Mouse (Mus musculus) adrenal gland, postnatal 25 days (tissue): ENCODE results near the gene Romo1. TPM values are rescaled to one million over a fixed set of nuclear protein-coding genes. Genes with fewer than 3 reads are reported as not detected.

Source experiments
- DNase-seq: peaks from one replicate; pipeline ENCODE4 v3.0.0; 2021; ENCODE audit warnings: mixed read lengths
- total RNA-seq: library from RNA; stranded (reverse); gene quantifications from 2 replicates; pipeline ENCODE4 v1.2.3, GENCODE M21; 2021

Romo1 gene
- total RNA-seq, 1 experiment from 2014 or later, result 329 TPM

- DNase-seq, result no peak
These were observed 35.9 kb downstream of the Romo1 start for GRCm38 (mm10) chr2:156179796-156180093.

- DNase-seq, result peak; percentile 99
These were observed 36.4 kb downstream of the Romo1 start, which contains the start of gene Rbm39 for GRCm38 (mm10) chr2:156180094-156180821. Gene Rbm39 (minus strand): TSS chr2:156180238.

- no peak for DNase-seq
These were observed 37.2 kb downstream of the Romo1 start for GRCm38 (mm10) chr2:156180824-156181590.

- DNase-seq, result no peak
These were observed 37.8 kb downstream of the Romo1 start for GRCm38 (mm10) chr2:156181592-156181991.

- peak; percentile 50 for DNase-seq
These were observed 45.4 kb downstream of the Romo1 start for GRCm38 (mm10) chr2:156189241-156189640.

- DNase-seq, result no peak
These were observed 46.4 kb downstream of the Romo1 start for GRCm38 (mm10) chr2:156190004-156190896.

GRCm38 (mm10) chr2:156191540-156191939, 47.7 kb downstream of the Romo1 start:
- no peak for DNase-seq

GRCm38 (mm10) chr2:156192068-156192467, 48.2 kb downstream of the Romo1 start:
- no peak for DNase-seq

- DNase-seq, result no peak
These were observed 49.4 kb downstream of the Romo1 start for GRCm38 (mm10) chr2:156193066-156193862.

- DNase-seq, result no peak
These were observed 50.7 kb downstream of the Romo1 start for GRCm38 (mm10) chr2:156194571-156194970.

Other genes with a start within 250 kb of the Romo1 start
- gene Uqcc1, start 213.7 kb upstream of the Romo1 start, total RNA-seq, result 74.4 and 114 TPM in 2 replicates
- gene Gm15557, start 203.3 kb upstream of the Romo1 start, total RNA-seq, result not detected in 2 replicates
- 1.3 TPM in 1 of 2 replicates, not detected in the other for gene Gdf5, start 198.7 kb upstream of the Romo1 start, total RNA-seq
- 12.2 and 19.0 TPM in 2 replicates for gene Cep250, start 187.6 kb upstream of the Romo1 start, total RNA-seq
- 4.0 and 4.3 TPM in 2 replicates for gene 6430550D23Rik, start 136.1 kb upstream of the Romo1 start, total RNA-seq
- gene Ergic3, start 136.0 kb upstream of the Romo1 start, total RNA-seq, result 242 and 246 TPM in 2 replicates
- gene Fer1l4, start 91.1 kb upstream of the Romo1 start, total RNA-seq, result not detected in 2 replicates
- gene Spag4, start 78.9 kb upstream of the Romo1 start, total RNA-seq, result 2.4 and 2.9 TPM in 2 replicates
- gene Cpne1, start 32.1 kb upstream of the Romo1 start, total RNA-seq, result 32.5 and 59.7 TPM in 2 replicates
- 23.0 and 26.1 TPM in 2 replicates for gene Rbm12, start 32.1 kb upstream of the Romo1 start, total RNA-seq
- 17.5 and 21.0 TPM in 2 replicates for gene Gm28036, start 16.9 kb upstream of the Romo1 start, total RNA-seq
- 93.5 and 99.3 TPM in 2 replicates for gene Nfs1, start 147 bp downstream of the Romo1 start, total RNA-seq
- 413 and 478 TPM in 2 replicates for gene Rbm39, start 36.2 kb downstream of the Romo1 start, total RNA-seq
- 33.1 and 41.2 TPM in 2 replicates for gene Phf20, start 52.4 kb downstream of the Romo1 start, total RNA-seq
- gene Cnbd2, start 168.3 kb downstream of the Romo1 start, total RNA-seq, result 2.5 and 3.6 TPM in 2 replicates
- 102 and 123 TPM in 2 replicates for gene Scand1, start 168.7 kb downstream of the Romo1 start, total RNA-seq